In the genomic region with DNA sequence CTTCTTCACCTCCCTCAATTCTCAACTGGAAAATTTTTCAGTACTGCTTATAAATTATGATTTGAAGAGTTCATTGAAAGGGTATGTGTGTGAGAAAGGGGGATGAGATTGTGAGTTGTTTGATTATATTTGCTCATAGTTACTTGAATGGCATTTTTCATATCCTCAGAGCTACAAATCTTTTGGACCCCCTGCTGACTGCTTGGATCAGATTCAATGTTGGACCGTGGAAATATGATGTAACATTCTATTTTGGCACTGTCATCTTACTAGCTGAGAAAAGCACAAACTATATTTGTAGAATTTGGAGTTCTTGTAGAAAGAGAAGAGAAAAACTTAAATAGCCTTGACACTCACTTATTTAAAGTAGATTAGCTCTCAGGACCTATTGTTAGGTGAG, we compare ENCODE assay signal across 19 mouse cellular contexts. TPM values are rescaled to one million over a fixed set of nuclear protein-coding genes. Genes with fewer than 3 reads are reported as not detected.
A peak's percentile ranks its signal among the peaks of the same experiment; 100 is the strongest.
DNase-seq lines count a peak whose midpoint lies in the region; ATAC-seq and TF ChIP-seq lines count a peak whose summit lies in the region.
"Had no signal": no experiment of that assay in that cellular context is flagged by ENCODE, and none has a peak within 500 bp of the region (broad histone marks: within the 10 kb centered on the region; RNA-seq: fewer than 3 reads in every experiment).

No protein-coding gene starts in this region.

- H3K4me2 ChIP-seq in forebrain, postnatal 0 days (ENCODE audit: low read depth): no peak overlapping the region
- H3K4me2 ChIP-seq in lung, embryonic 15.5 days: no peak overlapping the region
- H3K4me2 ChIP-seq in liver, embryonic 12.5 days: no peak overlapping the region
- H3K4me2 ChIP-seq: heart, embryonic 12.5 days; intestine, embryonic 15.5 days; limb, embryonic 15.5 days; midbrain, embryonic 11.5 days had no signal

- H3K36me3 ChIP-seq in forebrain, postnatal 0 days (ENCODE audit: insufficient read depth): no peaks in the 10 kb centered on the region
- 0 out of 2 replicates have a peak, but pooled peaks cover 2% of the 10 kb centered on the region for H3K36me3 ChIP-seq in forebrain, embryonic 10.5 days (replicated peaks)
- no peaks in the 10 kb centered on the region for H3K36me3 ChIP-seq in lung, embryonic 15.5 days
- no peaks in the 10 kb centered on the region for H3K36me3 ChIP-seq in liver, embryonic 12.5 days
- H3K36me3 ChIP-seq: heart, embryonic 12.5 days; intestine, embryonic 15.5 days; limb, embryonic 15.5 days had no signal

- H3K4me3 ChIP-seq in forebrain, postnatal 0 days (ENCODE audit: low read depth, low read length): no peak overlapping the region
- H3K4me3 ChIP-seq in forebrain, embryonic 10.5 days: no peak overlapping the region
- no peak overlapping the region for H3K4me3 ChIP-seq in lung, embryonic 15.5 days
- H3K4me3 ChIP-seq in lung, adult 2 months (replicated peaks; ENCODE audit: extremely low read depth, low read depth, low read length): no peak overlapping the region
- H3K4me3 ChIP-seq in liver, embryonic 12.5 days: no peak overlapping the region
- H3K4me3 ChIP-seq: erythroblast, embryonic 14.5 days; heart, embryonic 12.5 days; intestine, embryonic 15.5 days; layer of hippocampus, adult 2 months; limb, embryonic 15.5 days; myocyte had no signal

- peak; percentile 7 for DNase-seq in forebrain, postnatal 0 days
- no peak for DNase-seq in forebrain, embryonic 10.5 days (ENCODE audit: extremely low spot score, low spot score)
- DNase-seq in lung, adult 2 months: no peak
- DNase-seq in brain, embryonic 14.5 days (ENCODE audit: low read depth): peak; percentile 18
- peak; percentile 44 to 75 for DNase-seq in cerebellum, postnatal 25 days
- DNase-seq in heart, adult 18-20 months: no peak
- DNase-seq: adrenal gland, adult 2 months; gastrocnemius, postnatal 25 days had no signal

- 51% methylated on average over 1 of the region's 1 CpGs for WGBS in forebrain, postnatal 0 days
- WGBS in forebrain, embryonic 10.5 days: 90% methylated on average over 1 of the region's 1 CpGs
- WGBS in lung, embryonic 15.5 days: 18% methylated on average over 1 of the region's 1 CpGs
- 34% methylated on average over 1 of the region's 1 CpGs for whole genome bisulfite sequencing in lung, adult 2 months
- WGBS in liver, embryonic 12.5 days (ENCODE audit: insufficient replicate concordance): 69% methylated on average over 1 of the region's 1 CpGs

- no peaks in the 10 kb centered on the region for H3K4me1 ChIP-seq in forebrain, postnatal 0 days (ENCODE audit: insufficient read depth)
- H3K4me1 ChIP-seq in forebrain, embryonic 10.5 days: no peaks in the 10 kb centered on the region
- H3K4me1 ChIP-seq in lung, embryonic 15.5 days: peaks cover 12% of the 10 kb centered on the region; the same call in 1 of the 2 replicates
- no peaks in the 10 kb centered on the region for H3K4me1 ChIP-seq in lung, adult 2 months (ENCODE audit: control insufficient read depth, insufficient read depth, low read length)
- no peaks in the 10 kb centered on the region for H3K4me1 ChIP-seq in liver, embryonic 12.5 days
- H3K4me1 ChIP-seq: intestine, embryonic 15.5 days had no signal

- no peak overlapping the region for H3K9ac ChIP-seq in forebrain, postnatal 0 days
- H3K9ac ChIP-seq in lung, embryonic 15.5 days: no peak overlapping the region
- H3K9ac ChIP-seq in liver, embryonic 12.5 days: no peak overlapping the region
- H3K9ac ChIP-seq: heart, embryonic 12.5 days; intestine, embryonic 15.5 days; limb, embryonic 15.5 days had no signal

- ATAC-seq in forebrain, postnatal 0 days: no peak
- ATAC-seq in lung, embryonic 15.5 days (ENCODE audit: borderline replicate concordance, extremely low read depth, low FRiP score, low TSS enrichment): no peak
- ATAC-seq in liver, embryonic 12.5 days: no peak

- no peak for TF ChIP-seq POLR2A in lung, adult 2 months (IDR thresholded peaks at IDR 0.05; ENCODE audit: borderline replicate concordance, extremely low read depth, low read depth, low read length)
- no peak for TF ChIP-seq POLR2A in brain, embryonic 14.5 days (IDR thresholded peaks at IDR 0.05; ENCODE audit: borderline replicate concordance, extremely low read depth, insufficient read depth, insufficient read length, poor library complexity, severe bottlenecking)

- no peaks in the 10 kb centered on the region for H3K27me3 ChIP-seq in forebrain, postnatal 0 days (ENCODE audit: insufficient read depth, low read length)
- no peaks in the 10 kb centered on the region for H3K27me3 ChIP-seq in forebrain, embryonic 10.5 days (ENCODE audit: poor library complexity, severe bottlenecking)
- no peaks in the 10 kb centered on the region for H3K27me3 ChIP-seq in lung, embryonic 15.5 days
- H3K27me3 ChIP-seq in liver, embryonic 12.5 days (replicated peaks): no peaks in the 10 kb centered on the region
- H3K27me3 ChIP-seq: heart, embryonic 12.5 days; intestine, embryonic 15.5 days; limb, embryonic 15.5 days had no signal

- TF ChIP-seq CTCF in forebrain, postnatal 0 days (IDR thresholded peaks at IDR 0.05; ENCODE audit: low read depth): no peak
- no peak for TF ChIP-seq CTCF in lung, adult 2 months (IDR thresholded peaks at IDR 0.05; ENCODE audit: insufficient read depth, low read length)
- TF ChIP-seq CTCF in brain, embryonic 14.5 days (IDR thresholded peaks at IDR 0.05; ENCODE audit: borderline replicate concordance, extremely low read depth, insufficient read depth, insufficient read length): no peak

- no peaks in the 10 kb centered on the region for H3K9me3 ChIP-seq in forebrain, postnatal 0 days (ENCODE audit: low read length)
- H3K9me3 ChIP-seq in forebrain, embryonic 10.5 days: no peaks in the 10 kb centered on the region
- no peaks in the 10 kb centered on the region for H3K9me3 ChIP-seq in lung, embryonic 15.5 days
- no peaks in the 10 kb centered on the region for H3K9me3 ChIP-seq in liver, embryonic 12.5 days (replicated peaks)
- H3K9me3 ChIP-seq: heart, embryonic 12.5 days; intestine, embryonic 15.5 days; limb, embryonic 15.5 days had no signal

- no peak overlapping the region for H3K27ac ChIP-seq in forebrain, postnatal 0 days (ENCODE audit: low read depth, low read length)
- H3K27ac ChIP-seq in forebrain, embryonic 10.5 days: no peak overlapping the region
- H3K27ac ChIP-seq in lung, embryonic 15.5 days: 0 out of 2 replicates have a peak overlapping the region, but pooled peaks have one; percentile 50
- H3K27ac ChIP-seq in liver, embryonic 12.5 days: no peak overlapping the region
- H3K27ac ChIP-seq: intestine, embryonic 15.5 days; layer of hippocampus, adult 2 months had no signal

RNA-seq across cellular contexts. Expression of gene Wars2, which starts 43.5 kb away (rescaled TPM):
- 8.4 and 9.5 TPM in 2 replicates for total RNA-seq in forebrain, postnatal 0 days (2014; rRNA removed)
- polyA plus RNA-seq in forebrain, postnatal 0 days (2015; fragmentation: Nextera tagmentation; extraction: Ambion mirVana): 2.8 and 4.0 TPM in 2 replicates
- 7.3 and 7.6 TPM in 2 replicates for polyA plus RNA-seq in forebrain, embryonic 10.5 days (2016; fragmentation: Nextera tagmentation; extraction: Ambion mirVana)
- polyA plus RNA-seq in lung, embryonic 15.5 days (2015; fragmentation: Nextera tagmentation; extraction: Ambion mirVana): 7.6 and 8.0 TPM in 2 replicates
- 3.7 and 4.1 TPM in 2 replicates for polyA plus RNA-seq in lung, adult 2 months (2012; rRNA removed)
- polyA plus RNA-seq in brain, embryonic 14.5 days (2012; rRNA removed): 4.7 and 5.6 TPM in 2 replicates
- 4.9 and 5.0 TPM in 2 replicates for polyA plus RNA-seq in liver, embryonic 12.5 days (2016; fragmentation: Nextera tagmentation; extraction: Ambion mirVana)
- 1 to 10 TPM; 7.4 to 8.3 TPM for total RNA-seq in heart, adult 18-20 months (2021)

RNA-seq across cellular contexts. Expression of gene Tbx15, which starts 55.8 kb away (rescaled TPM):
- 4.6 and 5.6 TPM in 2 replicates for total RNA-seq in forebrain, postnatal 0 days (2014; rRNA removed)
- 0.50 and 0.67 TPM in 2 replicates for polyA plus RNA-seq in forebrain, postnatal 0 days (2015; fragmentation: Nextera tagmentation; extraction: Ambion mirVana)
- 1.4 and 2.8 TPM in 2 replicates for polyA plus RNA-seq in forebrain, embryonic 10.5 days (2016; fragmentation: Nextera tagmentation; extraction: Ambion mirVana)
- polyA plus RNA-seq in lung, embryonic 15.5 days (2015; fragmentation: Nextera tagmentation; extraction: Ambion mirVana): 0.04 TPM in 1 of 2 replicates, not detected in the other
- polyA plus RNA-seq in lung, adult 2 months (2012; rRNA removed): 0.07 and 3.0 TPM in 2 replicates
- polyA plus RNA-seq in brain, embryonic 14.5 days (2012; rRNA removed): 3.1 and 4.2 TPM in 2 replicates
- polyA plus RNA-seq in liver, embryonic 12.5 days (2016; fragmentation: Nextera tagmentation; extraction: Ambion mirVana): 0.14 TPM in 1 of 2 replicates, not detected in the other
- total RNA-seq in heart, adult 18-20 months (2021): under 1 TPM; 0.27 to 0.41 TPM
- total RNA-seq: hematopoietic stem cell, adult 5-6 weeks; neutrophil, adult 5-6 weeks had no signal
- polyA plus RNA-seq: erythroblast, embryonic 14.5 days had no signal

Comparison
In these comparisons a context has a peak if more than half of its experiments do, and no peak if none do; other contexts are left out.
1. DNase-seq: peak in forebrain, postnatal 0 days (single experiment), brain, embryonic 14.5 days (single experiment) and cerebellum, postnatal 25 days (2 of 2); none in forebrain, embryonic 10.5 days (single experiment), lung, adult 2 months (single experiment) and heart, adult 18-20 months (0 of 2).